Mouse (Mus musculus) leukemia stem cell, adult 10-12 weeks (primary cell): Measurements from ENCODE around the gene Comtd1. TPM values are rescaled to one million over a fixed set of nuclear protein-coding genes. Genes with fewer than 3 reads are reported as not detected.

Experiments
- polyA plus RNA-seq: library from polyadenylated mRNA; stranded (reverse); fragments of >175 nt; gene quantifications from 2 replicates; pipeline ENCODE4 v1.2.3, GENCODE M21; 2012; ENCODE audit warnings: low replicate concordance

Gene Comtd1
- 43.4 and 52.3 TPM in 2 replicates for polyA plus RNA-seq

GRCm38 (mm10) chr14:21848166-21849154, at the start of gene Comtd1:
Comtd1 (minus strand) TSS chr14:21848977.

GRCm38 (mm10) chr14:21824938-21825337, 23.8 kb downstream of the Comtd1 start, which contains the start of gene Vdac2:
Vdac2 (plus strand) TSS chr14:21825238.

Other genes with a start within 250 kb of the Comtd1 start
- gene Dupd1, start 134.4 kb downstream of the Comtd1 start, polyA plus RNA-seq = not detected in 2 replicates
- 11.4 and 12.1 TPM in 2 replicates for gene Samd8, start 98.4 kb downstream of the Comtd1 start, polyA plus RNA-seq
- gene Dusp13, start 97.8 kb downstream of the Comtd1 start, polyA plus RNA-seq = not detected in 2 replicates
- gene Vdac2, start 23.7 kb downstream of the Comtd1 start, polyA plus RNA-seq = 327 and 452 TPM in 2 replicates
- 2.1 and 2.7 TPM in 2 replicates for gene Zfp503, start 140.6 kb upstream of the Comtd1 start, polyA plus RNA-seq
- gene Lrmda, start 170.7 kb upstream of the Comtd1 start, polyA plus RNA-seq = not detected in 2 replicates